Mouse (Mus musculus) small intestine, adult 2 months (tissue): Measurements from ENCODE around the gene Wdsub1.

ENCODE experiments used
- CTCF ChIP-seq: fragments of 200-500 bp; IDR thresholded peaks from 2 replicates; pipeline ENCODE4 v1.5.1; 2012; ENCODE audit warnings: low read depth, mild to moderate bottlenecking, control low read depth, inconsistent platforms, low read length, moderate library complexity, mixed read lengths; ENCODE audit not compliant: insufficient replicate concordance, insufficient read length; ENCODE audit errors: extremely low read depth
- POLR2A ChIP-seq: fragments of 200-500 bp; IDR thresholded peaks from 2 replicates; pipeline ENCODE4 v1.6.1; 2012; ENCODE audit warnings: low read depth, mild to moderate bottlenecking, control low read depth, inconsistent platforms, low read length, moderate library complexity

- no peak for TF ChIP-seq CTCF
- TF ChIP-seq POLR2A = no peak
Measured at GRCm38 (mm10) chr2:59805595-59805994, 76.8 kb downstream of the Wdsub1 start.
